Mouse (Mus musculus) heart, adult 2 months (tissue): ENCODE data around the gene Gpr146.

ENCODE experiments used
- CTCF ChIP-seq: fragments of 200-600 bp; IDR thresholded peaks from 2 replicates; pipeline ENCODE4 v1.8.1; 2022; ENCODE audit warnings: antibody characterized with exemption, mild to moderate bottlenecking, moderate library complexity
- EP300 ChIP-seq: fragments of 200-500 bp; IDR thresholded peaks from 2 replicates; pipeline ENCODE4 v1.6.1; 2011; ENCODE audit warnings: low read depth, low read length, control low read depth; ENCODE audit not compliant: insufficient read depth

- no peak for TF ChIP-seq CTCF
- no peak for TF ChIP-seq EP300
These were observed 37.5 kb downstream of the Gpr146 start for GRCm38 (mm10) chr5:139415001-139415400.
